Mouse (Mus musculus) olfactory bulb, adult 2 months (tissue): Measurements from ENCODE around the gene Acot1.
"Not testable (repeated sequence)": the region's sequence is repeated elsewhere in the genome, so short reads cannot be mapped to it uniquely, and the experiment has no call there.

Experiments
- CTCF ChIP-seq: fragments of 200-500 bp; IDR thresholded peaks from 2 replicates; pipeline ENCODE4 v1.5.1; 2012; ENCODE audit warnings: low read depth, mild to moderate bottlenecking, low read length, moderate library complexity; ENCODE audit not compliant: insufficient read depth
- POLR2A ChIP-seq: fragments of 200-500 bp; IDR thresholded peaks from 2 replicates; pipeline ENCODE4 v1.6.1; 2012; ENCODE audit warnings: mild to moderate bottlenecking, low read depth, low read length, moderate library complexity; ENCODE audit not compliant: insufficient read depth

- not testable (repeated sequence) for TF ChIP-seq CTCF, POLR2A
These were observed at the start of gene Acot1 for GRCm38 (mm10) chr12:84009171-84009965.
